Mouse (Mus musculus): ENCODE measurements around the gene Pkd1l3. TPM values are rescaled to one million over a fixed set of nuclear protein-coding genes. Genes with fewer than 3 reads are reported as not detected.

The Pkd1l3 gene
- polyA plus RNA-seq, 1 experiment from 2014 or later = 0.08 TPM

- WGBS = 81% methylated on average over 5 of the region's 5 CpGs
- ATAC-seq (replicated peaks) = no peak
- no peak overlapping the region for H3K27ac ChIP-seq (replicated peaks)
- H3K9ac ChIP-seq (replicated peaks) = no peak overlapping the region
- H3K4me2 ChIP-seq (replicated peaks) = no peak overlapping the region
- H3K9me3 ChIP-seq = no peaks in the 10 kb centered on the region
- no peaks in the 10 kb centered on the region for H3K4me1 ChIP-seq
- no peaks in the 10 kb centered on the region for H3K36me3 ChIP-seq
- H3K4me3 ChIP-seq = no peak overlapping the region
- H3K27me3 ChIP-seq = no peaks in the 10 kb centered on the region
Observed at GRCm38 (mm10) chr8:109638851-109639250, 24.5 kb downstream of the Pkd1l3 start.

- 65% methylated on average over 7 of the region's 7 CpGs for WGBS
- H3K4me2 ChIP-seq (replicated peaks) = no peak overlapping the region
- H3K4me1 ChIP-seq = no peaks in the 10 kb centered on the region
- ATAC-seq (replicated peaks) = no peak
- no peaks in the 10 kb centered on the region for H3K27me3 ChIP-seq
- no peak overlapping the region for H3K27ac ChIP-seq (replicated peaks)
- H3K9ac ChIP-seq (replicated peaks) = no peak overlapping the region
- H3K4me3 ChIP-seq = no peak overlapping the region
- H3K36me3 ChIP-seq = no peaks in the 10 kb centered on the region
- H3K9me3 ChIP-seq = no peaks in the 10 kb centered on the region
Observed at GRCm38 (mm10) chr8:109640410-109640809, 26.1 kb downstream of the Pkd1l3 start.

- Histone ChIP-seq H3K36me3 (no peaks in the 10 kb centered on the region), H3K27ac (replicated peaks) (no peak overlapping the region), H3K4me1 (no peaks in the 10 kb centered on the region), H3K4me2 (replicated peaks) (no peak overlapping the region), H3K27me3 (no peaks in the 10 kb centered on the region), H3K9ac (replicated peaks) (no peak overlapping the region), H3K4me3 (no peak overlapping the region), H3K9me3 (no peaks in the 10 kb centered on the region)
- WGBS = 81% methylated on average over 5 of the region's 5 CpGs
- no peak for ATAC-seq (replicated peaks)
Observed at GRCm38 (mm10) chr8:109641236-109641635, 26.9 kb downstream of the Pkd1l3 start.

GRCm38 (mm10) chr8:109647331-109647730, 33.0 kb downstream of the Pkd1l3 start:
- no peak overlapping the region for H3K27ac ChIP-seq (replicated peaks)
- no peak overlapping the region for H3K4me2 ChIP-seq (replicated peaks)
- WGBS = 72% methylated on average over 11 of the region's 11 CpGs
- H3K4me1 ChIP-seq = no peaks in the 10 kb centered on the region
- no peaks in the 10 kb centered on the region for H3K36me3 ChIP-seq
- no peak overlapping the region for H3K4me3 ChIP-seq
- no peaks in the 10 kb centered on the region for H3K9me3 ChIP-seq
- ATAC-seq (replicated peaks) = no peak
- no peaks in the 10 kb centered on the region for H3K27me3 ChIP-seq
- H3K9ac ChIP-seq (replicated peaks) = no peak overlapping the region

GRCm38 (mm10) chr8:109648469-109648868, 34.2 kb downstream of the Pkd1l3 start:
- no peak for ATAC-seq (replicated peaks)
- H3K36me3 ChIP-seq = no peaks in the 10 kb centered on the region
- H3K27me3 ChIP-seq = no peaks in the 10 kb centered on the region
- 72% methylated on average over 7 of the region's 7 CpGs for WGBS
- no peaks in the 10 kb centered on the region for H3K4me1 ChIP-seq
- no peak overlapping the region for H3K27ac ChIP-seq (replicated peaks)
- no peak overlapping the region for H3K4me2 ChIP-seq (replicated peaks)
- H3K4me3 ChIP-seq = no peak overlapping the region
- H3K9me3 ChIP-seq = no peaks in the 10 kb centered on the region
- H3K9ac ChIP-seq (replicated peaks) = no peak overlapping the region

- Histone ChIP-seq H3K27me3 (no peaks in the 10 kb centered on the region), H3K9ac (replicated peaks) (no peak overlapping the region), H3K9me3 (no peaks in the 10 kb centered on the region), H3K36me3 (no peaks in the 10 kb centered on the region), H3K4me1 (no peaks in the 10 kb centered on the region), H3K27ac (replicated peaks) (no peak overlapping the region), H3K4me2 (replicated peaks) (no peak overlapping the region), H3K4me3 (no peak overlapping the region)
- WGBS = 86% methylated on average over 10 of the region's 10 CpGs
- no peak for ATAC-seq (replicated peaks)
Observed at GRCm38 (mm10) chr8:109650801-109651200, 36.5 kb downstream of the Pkd1l3 start.

GRCm38 (mm10) chr8:109656860-109657259, 42.5 kb downstream of the Pkd1l3 start:
- WGBS = 90% methylated on average over 3 of the region's 3 CpGs
- H3K4me3 ChIP-seq = no peak overlapping the region

GRCm38 (mm10) chr8:109662328-109662727, 48.0 kb downstream of the Pkd1l3 start:
- ATAC-seq (replicated peaks) = no peak
- no peak overlapping the region for H3K4me3 ChIP-seq
- H3K27me3 ChIP-seq = no peaks in the 10 kb centered on the region
- no peaks in the 10 kb centered on the region for H3K9me3 ChIP-seq
- peaks cover 1% of the 10 kb centered on the region; the same call in 1 of the 2 replicates for H3K36me3 ChIP-seq
- no peak overlapping the region for H3K27ac ChIP-seq (replicated peaks)
- H3K4me1 ChIP-seq = no peaks in the 10 kb centered on the region
- WGBS = 85% methylated on average over 3 of the region's 3 CpGs
- H3K4me2 ChIP-seq (replicated peaks) = no peak overlapping the region
- H3K9ac ChIP-seq (replicated peaks) = no peak overlapping the region

More at GRCm38 (mm10) chr8:109656860-109657259, 42.5 kb downstream of the Pkd1l3 start:
- ATAC-seq (replicated peaks) = no peak
- Histone ChIP-seq H3K36me3 (no peaks in the 10 kb centered on the region), H3K4me1 (no peaks in the 10 kb centered on the region), H3K9ac (replicated peaks) (no peak overlapping the region), H3K27ac (replicated peaks) (no peak overlapping the region), H3K4me2 (replicated peaks) (no peak overlapping the region), H3K27me3 (no peaks in the 10 kb centered on the region), H3K9me3 (no peaks in the 10 kb centered on the region)

GRCm38 (mm10) chr8:109666616-109667015, 52.3 kb downstream of the Pkd1l3 start:
- H3K9ac ChIP-seq (replicated peaks) = no peak overlapping the region
- no peak overlapping the region for H3K4me2 ChIP-seq (replicated peaks)
- no peak overlapping the region for H3K4me3 ChIP-seq
- ATAC-seq (replicated peaks) = no peak
- no peak overlapping the region for H3K27ac ChIP-seq (replicated peaks)
- no peaks in the 10 kb centered on the region for H3K4me1 ChIP-seq
- no peaks in the 10 kb centered on the region for H3K27me3 ChIP-seq
- peaks cover 34% of the 10 kb centered on the region for H3K36me3 ChIP-seq
- no peaks in the 10 kb centered on the region for H3K9me3 ChIP-seq
- WGBS = 79% methylated on average over 5 of the region's 5 CpGs

- Histone ChIP-seq H3K4me2 (replicated peaks) (no peak overlapping the region), H3K36me3 (peaks cover 89% of the 10 kb centered on the region), H3K4me3 (no peak overlapping the region), H3K27me3 (no peaks in the 10 kb centered on the region), H3K27ac (replicated peaks) (no peak overlapping the region), H3K9ac (replicated peaks) (no peak overlapping the region), H3K4me1 (no peaks in the 10 kb centered on the region), H3K9me3 (no peaks in the 10 kb centered on the region)
- no peak for ATAC-seq (replicated peaks)
- WGBS = 82% methylated on average over 5 of the region's 5 CpGs
Observed at GRCm38 (mm10) chr8:109672656-109673055, 58.3 kb downstream of the Pkd1l3 start.

GRCm38 (mm10) chr8:109673596-109673995, 59.3 kb downstream of the Pkd1l3 start:
- Histone ChIP-seq H3K4me2 (replicated peaks) (no peak overlapping the region), H3K27ac (replicated peaks) (no peak overlapping the region), H3K36me3 (peaks cover 92% of the 10 kb centered on the region), H3K4me1 (no peaks in the 10 kb centered on the region), H3K9ac (replicated peaks) (no peak overlapping the region), H3K27me3 (no peaks in the 10 kb centered on the region), H3K9me3 (no peaks in the 10 kb centered on the region), H3K4me3 (no peak overlapping the region)
- ATAC-seq (replicated peaks) = no peak
- WGBS = 83% methylated on average over 2 of the region's 2 CpGs

GRCm38 (mm10) chr8:109675896-109676643, 61.8 kb downstream of the Pkd1l3 start:
- Histone ChIP-seq H3K4me1 (no peaks in the 10 kb centered on the region), H3K36me3 (peaks cover 93% of the 10 kb centered on the region), H3K4me3 (no peak overlapping the region), H3K4me2 (replicated peaks) (no peak overlapping the region), H3K9ac (replicated peaks) (no peak overlapping the region), H3K27ac (replicated peaks) (no peak overlapping the region), H3K9me3 (no peaks in the 10 kb centered on the region), H3K27me3 (no peaks in the 10 kb centered on the region)
- WGBS = 97% methylated on average over 9 of the region's 9 CpGs
- ATAC-seq (replicated peaks) = no peak

- ATAC-seq (replicated peaks) = no peak
- no peaks in the 10 kb centered on the region for H3K4me1 ChIP-seq
- no peaks in the 10 kb centered on the region for H3K9me3 ChIP-seq
- no peak overlapping the region for H3K4me2 ChIP-seq (replicated peaks)
- WGBS = 84% methylated on average over 3 of the region's 3 CpGs
- H3K27me3 ChIP-seq = no peaks in the 10 kb centered on the region
- no peak overlapping the region for H3K4me3 ChIP-seq
- H3K9ac ChIP-seq (replicated peaks) = no peak overlapping the region
- H3K27ac ChIP-seq (replicated peaks) = no peak overlapping the region
- peaks cover 62% of the 10 kb centered on the region for H3K36me3 ChIP-seq
Observed at GRCm38 (mm10) chr8:109681535-109681934, 67.2 kb downstream of the Pkd1l3 start.
